ENCODE assay signal across 9 mouse cellular contexts in the genomic region with DNA sequence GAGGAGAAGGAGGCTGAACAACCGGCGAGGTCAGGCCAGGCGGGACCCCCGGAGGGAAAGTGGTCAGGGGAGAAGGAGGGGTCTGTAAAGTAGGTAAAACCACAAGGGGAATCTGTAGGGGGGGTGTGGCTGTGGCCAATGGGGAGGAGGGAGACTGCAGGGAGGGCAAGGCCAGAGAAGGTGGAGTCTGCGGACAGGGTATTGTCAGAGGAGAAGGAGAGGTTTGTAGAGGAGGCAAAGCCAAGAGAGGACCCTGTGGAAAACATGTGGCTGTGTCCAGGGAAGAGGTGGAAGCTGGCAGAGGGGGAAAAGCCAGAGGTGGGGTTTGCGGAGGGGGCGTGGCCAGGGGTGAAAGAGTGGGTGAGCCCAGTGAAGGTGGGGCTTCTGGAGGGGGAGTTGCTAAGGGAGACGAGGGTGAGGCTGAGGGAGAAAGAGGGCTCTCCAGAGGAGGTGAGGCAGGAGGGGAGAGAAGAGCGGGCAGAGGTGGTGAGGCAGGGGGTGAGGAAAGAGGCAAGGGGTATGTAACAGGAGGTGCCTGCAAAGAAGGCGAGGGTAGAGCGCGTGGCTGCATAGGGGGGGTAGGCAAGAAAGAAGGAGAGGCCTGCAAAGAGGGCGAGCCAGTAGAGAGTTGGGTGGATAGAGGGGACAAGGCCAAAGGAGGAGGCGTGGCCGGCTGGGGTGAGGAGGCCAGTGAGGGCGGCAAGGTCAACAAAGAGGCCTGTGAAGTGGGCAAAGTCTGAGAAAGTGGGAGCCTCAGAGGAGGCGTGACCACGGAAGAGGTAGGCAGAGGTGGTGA. TPM values are rescaled to one million over a fixed set of nuclear protein-coding genes. Genes with fewer than 3 reads are reported as not detected.
DNase-seq lines count a peak whose midpoint lies in the region; ATAC-seq and TF ChIP-seq lines count a peak whose summit lies in the region.
"Had no signal": no experiment of that assay in that cellular context is flagged by ENCODE, and none has a peak within 500 bp of the region (broad histone marks: within the 10 kb centered on the region; RNA-seq: fewer than 3 reads in every experiment).

No protein-coding gene starts in this region.

- H3K9me3 ChIP-seq in lung, embryonic 14.5 days (ENCODE audit: low read depth, low read length): no peaks in the 10 kb centered on the region
- no peaks in the 10 kb centered on the region for H3K9me3 ChIP-seq in neural tube, embryonic 13.5 days

- H3K4me2 ChIP-seq in lung, embryonic 14.5 days: peak overlapping the region; percentile 92
- peak overlapping the region; percentile 95 for H3K4me2 ChIP-seq in neural tube, embryonic 13.5 days

- 2% methylated on average over 17 of the region's 18 CpGs for WGBS in lung, embryonic 14.5 days
- 3% methylated on average over 18 of the region's 18 CpGs for WGBS in neural tube, embryonic 13.5 days

- 0 out of 2 replicates have a peak, but pooled peaks cover 9% of the 10 kb centered on the region for H3K4me1 ChIP-seq in lung, embryonic 14.5 days (ENCODE audit: insufficient read depth)
- H3K4me1 ChIP-seq in neural tube, embryonic 13.5 days (replicated peaks): peaks cover 59% of the 10 kb centered on the region

- peak; percentile 52 to 64 for DNase-seq in cerebellum, postnatal 10 days
- DNase-seq in cerebellum, adult 9-10 months: no peak
- DNase-seq in adrenal gland, postnatal 4 days (ENCODE audit: low spot score in 2 of 2): peak; percentile 52 to 61
- DNase-seq in heart, adult 9 months (ENCODE audit: low spot score in 2 of 2): peak; percentile 18 to 41
- peak; percentile 42 for DNase-seq in kidney, adult 18-20 months
- DNase-seq in lung, embryonic 14.5 days: peak; percentile 73
- peak; percentile 59 to 75 for DNase-seq in urinary bladder, postnatal 4 days (ENCODE audit: low spot score in 2 of 2)

- H3K9ac ChIP-seq in lung, embryonic 14.5 days: peak overlapping the region; percentile 54
- H3K9ac ChIP-seq in neural tube, embryonic 13.5 days: peak overlapping the region; percentile 94

- H3K36me3 ChIP-seq in lung, embryonic 14.5 days (ENCODE audit: insufficient read depth): peaks cover 8% of the 10 kb centered on the region; the same call in 1 of the 2 replicates
- H3K36me3 ChIP-seq in neural tube, embryonic 13.5 days: peaks cover 40% of the 10 kb centered on the region

- H3K4me3 ChIP-seq in lung, embryonic 14.5 days (ENCODE audit: low read depth, low read length): peak overlapping the region; percentile 42
- peak overlapping the region; percentile 48 for H3K4me3 ChIP-seq in neural tube, embryonic 13.5 days

- no peak for TF ChIP-seq CTCF in lung, embryonic 14.5 days (IDR thresholded peaks at IDR 0.05; ENCODE audit: low read depth)

- H3K27me3 ChIP-seq in lung, embryonic 14.5 days (ENCODE audit: insufficient read depth, low read length): peaks cover 37% of the 10 kb centered on the region
- H3K27me3 ChIP-seq in neural tube, embryonic 13.5 days: no peaks in the 10 kb centered on the region

- peak overlapping the region; percentile 60 for H3K27ac ChIP-seq in lung, embryonic 14.5 days (ENCODE audit: low read depth)
- peak overlapping the region; percentile 52; the same call in 1 of the 2 replicates for H3K27ac ChIP-seq in neural tube, embryonic 13.5 days (replicated peaks)

- peak; percentile 68 for ATAC-seq in lung, embryonic 14.5 days (ENCODE audit: insufficient read depth)
- ATAC-seq in neural tube, embryonic 13.5 days (ENCODE audit: low read depth): peak; percentile 1; the same call in 1 of the 2 replicates

RNA-seq across cellular contexts. Expression of a gene that starts 3.9 kb away (rescaled TPM):
- 10 to 100 TPM in 1 of 2 experiments, 1 to 10 TPM in 1; 9.6 to 10.6 TPM for total RNA-seq in adrenal gland, postnatal 4 days (2021)
- polyA plus RNA-seq in lung, embryonic 14.5 days (2014; fragmentation: Nextera tagmentation; extraction: Ambion mirVana): 9.7 TPM in 2 replicates
- polyA plus RNA-seq in neural tube, embryonic 13.5 days (2015; fragmentation: Nextera tagmentation; extraction: Ambion mirVana): 41.1 and 49.7 TPM in 2 replicates

RNA-seq across cellular contexts. Expression of a gene that starts 13.2 kb away (rescaled TPM):
- total RNA-seq in adrenal gland, postnatal 4 days (2021): 10 to 100 TPM; 13.6 to 15.2 TPM
- polyA plus RNA-seq in lung, embryonic 14.5 days (2014; fragmentation: Nextera tagmentation; extraction: Ambion mirVana): 1.9 and 2.3 TPM in 2 replicates
- polyA plus RNA-seq in neural tube, embryonic 13.5 days (2015; fragmentation: Nextera tagmentation; extraction: Ambion mirVana): 0.25 TPM in 1 of 2 replicates, not detected in the other
- total RNA-seq: left cerebral cortex, postnatal 10 days had no signal

RNA-seq across cellular contexts. Expression of a gene that starts 25.1 kb away (rescaled TPM):
- total RNA-seq in adrenal gland, postnatal 4 days (2021): 100 to 1,000 TPM; 121 to 129 TPM
- polyA plus RNA-seq in lung, embryonic 14.5 days (2014; fragmentation: Nextera tagmentation; extraction: Ambion mirVana): 16.2 and 20.9 TPM in 2 replicates
- polyA plus RNA-seq in neural tube, embryonic 13.5 days (2015; fragmentation: Nextera tagmentation; extraction: Ambion mirVana): 36.9 and 38.9 TPM in 2 replicates

RNA-seq across cellular contexts. Expression of a gene that starts 25.3 kb away (rescaled TPM):
- total RNA-seq in adrenal gland, postnatal 4 days (2021): 1 to 10 TPM; 4.4 to 6.0 TPM
- 1.2 and 1.5 TPM in 2 replicates for polyA plus RNA-seq in lung, embryonic 14.5 days (2014; fragmentation: Nextera tagmentation; extraction: Ambion mirVana)
- polyA plus RNA-seq in neural tube, embryonic 13.5 days (2015; fragmentation: Nextera tagmentation; extraction: Ambion mirVana): 1.6 and 1.9 TPM in 2 replicates

RNA-seq across cellular contexts. Expression of a gene that starts 34.6 kb away (rescaled TPM):
- 10 to 100 TPM; 42.4 to 49.1 TPM for total RNA-seq in adrenal gland, postnatal 4 days (2021)
- 2.0 and 3.2 TPM in 2 replicates for polyA plus RNA-seq in lung, embryonic 14.5 days (2014; fragmentation: Nextera tagmentation; extraction: Ambion mirVana)
- 3.3 and 7.0 TPM in 2 replicates for polyA plus RNA-seq in neural tube, embryonic 13.5 days (2015; fragmentation: Nextera tagmentation; extraction: Ambion mirVana)
